Mouse (Mus musculus) embryonic facial prominence, embryonic 13.5 days (tissue): ENCODE results near the gene Pemt. TPM values are rescaled to one million over a fixed set of nuclear protein-coding genes. Genes with fewer than 3 reads are reported as not detected.

Experiments used
- ATAC-seq: fragments of 200-750 bp; cut with Nextera tagmentation; 2 replicates; pipeline ENCODE4 v1.8.0; 2017; ENCODE audit warnings: low read depth; ENCODE audit not compliant: insufficient number of reproducible peaks, insufficient read depth, low FRiP score, low TSS enrichment
- H3K27ac ChIP-seq: fragments of 300-500 bp; sonication (generic); 2 replicates; pipeline ENCODE4 v1.5.1; 2015; ENCODE audit warnings: moderate library complexity, mild to moderate bottlenecking, inconsistent platforms
- H3K27me3 ChIP-seq: fragments of 300-500 bp; sonication (generic); 2 replicates; pipeline ENCODE4 v1.6.1; 2015; ENCODE audit warnings: mild to moderate bottlenecking, inconsistent platforms
- H3K36me3 ChIP-seq: fragments of 300-500 bp; sonication (generic); 2 replicates; pipeline ENCODE4 v1.6.1; 2015; ENCODE audit warnings: mild to moderate bottlenecking, inconsistent platforms
- H3K4me1 ChIP-seq: fragments of 300-500 bp; sonication (generic); 2 replicates; pipeline ENCODE4 v1.6.1; 2015; ENCODE audit warnings: inconsistent platforms
- H3K4me2 ChIP-seq: fragments of 300-500 bp; sonication (generic); 2 replicates; pipeline ENCODE4 v1.6.1; 2015; ENCODE audit warnings: moderate library complexity, mild to moderate bottlenecking, inconsistent platforms
- H3K4me3 ChIP-seq: fragments of 300-500 bp; sonication (generic); 2 replicates; pipeline ENCODE4 v1.5.1; 2015; ENCODE audit warnings: mild to moderate bottlenecking, inconsistent platforms
- H3K9ac ChIP-seq: fragments of 300-500 bp; sonication (generic); 2 replicates; pipeline ENCODE4 v1.6.1; 2015; ENCODE audit warnings: mild to moderate bottlenecking, inconsistent platforms
- H3K9me3 ChIP-seq: fragments of 300-500 bp; sonication (generic); 2 replicates; pipeline ENCODE4 v1.6.1; 2016; ENCODE audit warnings: inconsistent platforms
- WGBS: fragments of 180-500 bp; shearing (Covaris S2); methylation state at CpG from one replicate; pipeline ENCODE4 v1.1.7; 2015; ENCODE audit warnings: mixed read lengths; 5-methylcytosine and 5-hydroxymethylcytosine counted together
- polyA plus RNA-seq: library from polyadenylated mRNA; unstranded; fragments of >200 nt; fragmentation: Nextera tagmentation; extraction: Ambion mirVana; gene quantifications from 2 replicates; pipeline ENCODE4 v1.2.1, GENCODE M21; 2015

The Pemt gene
- polyA plus RNA-seq, result 5.2 and 6.5 TPM in 2 replicates

DNA sequence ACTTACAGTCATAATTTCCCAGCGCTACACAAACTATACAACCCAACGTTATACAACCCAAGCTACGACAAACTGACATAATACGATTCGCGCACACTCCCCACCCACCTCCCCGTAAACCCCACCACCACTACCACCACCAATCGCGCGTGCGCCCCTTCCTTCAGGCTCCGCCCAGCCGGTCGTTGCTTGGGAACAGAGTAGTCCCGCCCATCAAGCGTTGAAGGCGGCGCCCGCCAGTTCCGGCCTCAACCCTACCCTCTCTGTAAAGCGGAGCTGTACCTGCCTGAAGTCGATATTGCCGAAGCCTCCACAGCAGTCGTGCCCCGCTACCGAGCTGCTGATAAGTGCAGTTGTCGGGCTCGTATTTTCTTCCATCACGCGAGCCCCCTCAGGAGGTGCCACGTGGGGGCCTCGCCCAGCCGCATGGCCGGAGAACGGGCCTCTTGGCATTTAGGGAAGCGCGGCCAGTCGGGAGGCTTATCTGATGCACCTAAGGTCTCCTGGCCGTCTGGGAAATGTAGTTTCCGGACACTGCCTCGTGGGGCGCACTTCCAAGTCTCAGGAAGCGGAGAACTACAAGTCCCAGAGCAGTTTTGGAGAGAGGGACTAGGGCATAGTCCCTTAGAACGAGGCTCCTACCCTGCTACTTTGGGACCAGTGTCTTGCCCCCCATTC lies at the start of gene Pemt:
Gene Pemt, minus strand, starts transcription at position 432 of the 678 bp plus-strand sequence.
- no peaks in the 10 kb centered on the region for H3K27me3 ChIP-seq
- peaks cover 5% of the 10 kb centered on the region for H3K4me1 ChIP-seq
- H3K27ac ChIP-seq, result peak within 1 kb of the TSS; percentile 89
- H3K4me3 ChIP-seq, result peak within 1 kb of the TSS; percentile 61
- peak within 1 kb of the TSS; percentile 60 for H3K4me2 ChIP-seq
- peak; percentile 97 for ATAC-seq
- no peaks in the 10 kb centered on the region for H3K9me3 ChIP-seq
- no peaks in the 10 kb centered on the region for H3K36me3 ChIP-seq
- H3K9ac ChIP-seq, result peak within 1 kb of the TSS; percentile 72
- under 1% methylated on average over 44 of the region's 44 CpGs for WGBS

GRCm38 (mm10) chr11:60094909-60095810 lies 48.9 kb upstream of the Pemt start:
- 39% methylated on average over 9 of the region's 9 CpGs for WGBS
- no peak for ATAC-seq
- peaks cover 3% of the 10 kb centered on the region; the same call in 1 of the 2 replicates for H3K27me3 ChIP-seq
- H3K27ac ChIP-seq, result no peak overlapping the region
- H3K9me3 ChIP-seq, result no peaks in the 10 kb centered on the region
- no peak overlapping the region; the same call in 1 of the 2 replicates for H3K4me2 ChIP-seq
- H3K4me3 ChIP-seq, result no peak overlapping the region
- 0 out of 2 replicates have a peak overlapping the region, but pooled peaks have one; percentile 32 for H3K9ac ChIP-seq
- H3K4me1 ChIP-seq, result peaks cover 40% of the 10 kb centered on the region
- no peaks in the 10 kb centered on the region for H3K36me3 ChIP-seq

GRCm38 (mm10) chr11:60093984-60094587 lies 47.8 kb upstream of the Pemt start:
- WGBS, result 50% methylated on average over 7 of the region's 7 CpGs
- Histone ChIP-seq H3K4me2 (no peak overlapping the region), H3K9ac (peak overlapping the region; percentile 32; the same call in 1 of the 2 replicates), H3K4me1 (peaks cover 40% of the 10 kb centered on the region), H3K36me3 (no peaks in the 10 kb centered on the region), H3K9me3 (no peaks in the 10 kb centered on the region), H3K27ac (no peak overlapping the region), H3K27me3 (peaks cover 3% of the 10 kb centered on the region; the same call in 1 of the 2 replicates), H3K4me3 (no peak overlapping the region)
- ATAC-seq, result no peak

DNA sequence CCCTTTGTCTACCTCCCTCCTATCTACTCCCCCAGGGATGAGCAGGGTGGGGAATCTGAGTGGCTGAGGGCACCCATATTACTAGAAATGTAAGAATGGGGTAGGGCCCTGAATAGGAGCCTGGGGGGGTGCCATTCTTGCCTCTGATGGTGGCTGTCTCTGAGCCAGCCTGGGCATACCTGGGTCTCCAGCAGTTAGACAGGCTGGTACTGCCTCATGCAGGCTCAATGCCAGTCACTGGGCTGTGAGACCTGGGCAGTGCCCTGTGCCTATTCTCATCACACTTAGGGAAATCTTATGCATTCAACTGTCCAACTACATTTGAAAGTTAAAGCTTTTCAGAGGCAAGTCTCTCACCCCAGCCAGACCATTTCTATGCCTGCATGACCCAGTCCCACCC lies 46.9 kb upstream of the Pemt start:
- Histone ChIP-seq H3K4me1 (peaks cover 45% of the 10 kb centered on the region), H3K27ac (no peak overlapping the region), H3K9ac (peak overlapping the region; percentile 27; the same call in 1 of the 2 replicates), H3K4me3 (no peak overlapping the region), H3K9me3 (no peaks in the 10 kb centered on the region), H3K4me2 (no peak overlapping the region), H3K27me3 (peaks cover 3% of the 10 kb centered on the region; the same call in 1 of the 2 replicates), H3K36me3 (no peaks in the 10 kb centered on the region)
- ATAC-seq, result no peak

GRCm38 (mm10) chr11:60091422-60091761 lies 45.1 kb upstream of the Pemt start:
- Histone ChIP-seq H3K36me3 (no peaks in the 10 kb centered on the region), H3K9me3 (no peaks in the 10 kb centered on the region), H3K4me2 (no peak overlapping the region), H3K9ac (no peak overlapping the region), H3K4me3 (no peak overlapping the region), H3K27ac (no peak overlapping the region), H3K4me1 (peaks cover 45% of the 10 kb centered on the region), H3K27me3 (peaks cover 3% of the 10 kb centered on the region; the same call in 1 of the 2 replicates)
- WGBS, result 63% methylated on average over 7 of the region's 7 CpGs
- no peak for ATAC-seq

DNA sequence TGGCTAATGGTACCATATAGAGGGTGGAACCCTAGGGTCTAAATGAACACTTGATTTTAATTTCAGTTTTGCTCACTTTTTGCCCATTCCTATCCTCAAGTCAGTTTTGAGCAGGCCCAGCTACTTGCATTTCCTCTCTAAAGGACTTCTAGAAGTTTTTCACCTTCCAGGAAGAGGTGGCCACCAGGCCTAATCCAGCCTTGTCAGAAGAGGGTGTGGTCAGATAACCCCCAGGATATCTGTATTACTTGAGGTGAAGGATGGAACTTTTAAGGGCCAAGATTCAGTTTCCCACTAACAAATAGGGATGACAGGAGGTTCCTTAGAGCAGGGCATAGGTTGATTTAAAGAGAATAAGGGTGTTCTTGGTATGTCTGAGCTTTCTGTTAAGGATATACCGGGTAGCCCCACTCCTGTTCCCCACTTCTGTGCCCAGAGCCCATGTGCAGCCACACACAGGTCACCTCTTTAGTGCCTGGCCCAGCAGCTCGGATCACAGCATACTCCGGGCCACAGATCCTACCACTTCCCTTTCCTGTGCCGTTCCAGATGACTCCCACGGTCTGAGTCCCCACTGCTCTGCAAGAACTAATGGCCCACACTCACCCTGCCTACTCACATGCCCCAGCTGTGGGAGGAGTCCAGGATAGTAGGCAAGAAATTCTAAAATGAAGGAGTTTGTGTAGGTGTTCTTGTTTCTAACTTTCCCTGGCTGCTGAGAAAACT lies 44.6 kb upstream of the Pemt start:
- H3K36me3 ChIP-seq, result no peaks in the 10 kb centered on the region
- no peak overlapping the region for H3K4me2 ChIP-seq
- 50% methylated on average over 5 of the region's 5 CpGs for WGBS
- no peak for ATAC-seq
- H3K4me3 ChIP-seq, result no peak overlapping the region
- H3K4me1 ChIP-seq, result peaks cover 40% of the 10 kb centered on the region
- no peak overlapping the region for H3K27ac ChIP-seq
- H3K9me3 ChIP-seq, result no peaks in the 10 kb centered on the region
- H3K27me3 ChIP-seq, result peaks cover 3% of the 10 kb centered on the region; the same call in 1 of the 2 replicates
- no peak overlapping the region for H3K9ac ChIP-seq

DNA sequence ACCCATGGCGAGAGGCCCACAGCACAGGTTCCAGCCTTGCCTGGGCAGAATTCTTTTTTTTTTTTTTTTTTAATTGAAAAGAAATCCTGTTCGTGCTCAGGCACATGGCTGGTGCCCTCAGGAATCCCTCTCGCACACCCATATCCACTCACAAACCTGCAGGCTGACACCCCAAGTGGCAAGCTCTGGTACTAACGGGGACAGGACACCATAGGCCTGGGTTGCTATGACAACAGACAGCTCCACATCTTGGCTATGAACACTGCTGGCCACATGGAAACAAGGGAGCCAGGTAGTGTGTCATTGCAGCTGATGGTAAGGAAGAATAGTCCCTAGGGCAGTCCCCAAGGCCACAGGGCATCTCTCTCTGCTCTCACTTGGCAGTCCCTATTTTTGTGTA lies 42.7 kb upstream of the Pemt start:
- ATAC-seq, result no peak
- Histone ChIP-seq H3K4me2 (no peak overlapping the region), H3K36me3 (no peaks in the 10 kb centered on the region), H3K9me3 (no peaks in the 10 kb centered on the region), H3K4me3 (no peak overlapping the region), H3K27ac (no peak overlapping the region), H3K4me1 (peaks cover 27% of the 10 kb centered on the region), H3K9ac (no peak overlapping the region), H3K27me3 (no peaks in the 10 kb centered on the region)
- 43% methylated on average over 4 of the region's 4 CpGs for WGBS

DNA sequence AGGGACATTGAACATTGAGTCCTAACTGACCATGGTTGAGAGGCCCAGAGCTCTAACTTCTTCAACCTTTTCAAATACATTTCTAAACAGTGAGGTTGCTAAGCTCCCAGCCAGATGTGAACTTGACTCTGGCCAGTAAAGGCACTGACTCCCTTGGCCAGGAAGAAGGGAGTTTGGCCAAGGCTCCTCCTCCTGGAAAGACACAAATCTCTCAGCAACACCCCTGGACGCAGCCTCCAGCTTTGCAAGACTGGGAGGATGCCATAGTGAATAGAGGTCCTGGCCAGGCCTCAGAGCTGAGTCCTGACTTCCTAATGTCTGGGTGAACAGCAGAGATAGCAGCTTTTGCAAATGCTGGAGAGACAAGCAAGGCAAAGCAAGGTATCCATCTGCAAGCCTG lies 40.4 kb upstream of the Pemt start:
- H3K4me2 ChIP-seq, result no peak overlapping the region
- no peak overlapping the region for H3K4me3 ChIP-seq
- H3K9me3 ChIP-seq, result no peaks in the 10 kb centered on the region
- ATAC-seq, result no peak
- H3K27me3 ChIP-seq, result no peaks in the 10 kb centered on the region
- no peak overlapping the region for H3K27ac ChIP-seq
- no peak overlapping the region for H3K9ac ChIP-seq
- WGBS, result 72% methylated on average over 1 of the region's 1 CpGs
- H3K4me1 ChIP-seq, result peaks cover 13% of the 10 kb centered on the region; the same call in 1 of the 2 replicates
- no peaks in the 10 kb centered on the region for H3K36me3 ChIP-seq

DNA sequence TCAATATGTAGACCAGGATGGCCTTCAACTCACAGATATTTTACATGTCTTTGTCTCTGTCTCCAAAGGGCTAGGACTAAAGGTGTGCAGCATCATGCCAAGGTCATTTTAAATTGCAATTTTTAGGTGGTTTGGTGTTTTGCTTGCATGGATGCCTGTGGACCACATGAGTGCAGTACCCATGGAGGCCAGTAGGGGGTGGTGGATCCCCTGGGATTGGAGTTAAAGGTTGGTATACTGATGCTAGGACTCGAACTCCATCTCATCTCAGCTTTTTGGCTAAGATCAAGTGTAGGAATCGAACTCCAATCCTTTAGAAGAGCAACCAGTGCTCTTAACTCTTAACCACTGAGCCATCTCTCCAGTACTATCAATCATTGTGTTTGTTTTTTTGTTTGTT lies 38.3 kb upstream of the Pemt start:
- no peaks in the 10 kb centered on the region for H3K36me3 ChIP-seq
- H3K4me3 ChIP-seq, result no peak overlapping the region
- no peaks in the 10 kb centered on the region for H3K27me3 ChIP-seq
- ATAC-seq, result no peak
- no peaks in the 10 kb centered on the region for H3K9me3 ChIP-seq
- no peak overlapping the region for H3K9ac ChIP-seq
- H3K4me1 ChIP-seq, result peaks cover 13% of the 10 kb centered on the region; the same call in 1 of the 2 replicates
- H3K4me2 ChIP-seq, result no peak overlapping the region
- no peak overlapping the region for H3K27ac ChIP-seq
- 30% methylated on average over 2 of the region's 2 CpGs for WGBS

GRCm38 (mm10) chr11:60076790-60077189 lies 30.5 kb upstream of the Pemt start:
- H3K9me3 ChIP-seq, result no peaks in the 10 kb centered on the region
- no peak overlapping the region for H3K4me3 ChIP-seq
- no peak for ATAC-seq
- H3K4me2 ChIP-seq, result no peak overlapping the region
- no peaks in the 10 kb centered on the region for H3K27me3 ChIP-seq
- H3K4me1 ChIP-seq, result no peaks in the 10 kb centered on the region
- H3K27ac ChIP-seq, result no peak overlapping the region
- H3K36me3 ChIP-seq, result no peaks in the 10 kb centered on the region
- H3K9ac ChIP-seq, result no peak overlapping the region
- 8% methylated on average over 4 of the region's 4 CpGs for WGBS

GRCm38 (mm10) chr11:60076183-60076582 lies 29.9 kb upstream of the Pemt start:
- Histone ChIP-seq H3K27me3 (no peaks in the 10 kb centered on the region), H3K4me2 (no peak overlapping the region), H3K9ac (no peak overlapping the region), H3K36me3 (no peaks in the 10 kb centered on the region), H3K9me3 (no peaks in the 10 kb centered on the region), H3K4me3 (no peak overlapping the region), H3K27ac (no peak overlapping the region), H3K4me1 (no peaks in the 10 kb centered on the region)
- WGBS, result 74% methylated on average over 3 of the region's 3 CpGs
- ATAC-seq, result no peak
